Mouse (Mus musculus): ENCODE measurements around the gene Ddx31.
A peak's percentile ranks its signal among the peaks of the same experiment; 100 is the strongest.

Ddx31 gene

DNA sequence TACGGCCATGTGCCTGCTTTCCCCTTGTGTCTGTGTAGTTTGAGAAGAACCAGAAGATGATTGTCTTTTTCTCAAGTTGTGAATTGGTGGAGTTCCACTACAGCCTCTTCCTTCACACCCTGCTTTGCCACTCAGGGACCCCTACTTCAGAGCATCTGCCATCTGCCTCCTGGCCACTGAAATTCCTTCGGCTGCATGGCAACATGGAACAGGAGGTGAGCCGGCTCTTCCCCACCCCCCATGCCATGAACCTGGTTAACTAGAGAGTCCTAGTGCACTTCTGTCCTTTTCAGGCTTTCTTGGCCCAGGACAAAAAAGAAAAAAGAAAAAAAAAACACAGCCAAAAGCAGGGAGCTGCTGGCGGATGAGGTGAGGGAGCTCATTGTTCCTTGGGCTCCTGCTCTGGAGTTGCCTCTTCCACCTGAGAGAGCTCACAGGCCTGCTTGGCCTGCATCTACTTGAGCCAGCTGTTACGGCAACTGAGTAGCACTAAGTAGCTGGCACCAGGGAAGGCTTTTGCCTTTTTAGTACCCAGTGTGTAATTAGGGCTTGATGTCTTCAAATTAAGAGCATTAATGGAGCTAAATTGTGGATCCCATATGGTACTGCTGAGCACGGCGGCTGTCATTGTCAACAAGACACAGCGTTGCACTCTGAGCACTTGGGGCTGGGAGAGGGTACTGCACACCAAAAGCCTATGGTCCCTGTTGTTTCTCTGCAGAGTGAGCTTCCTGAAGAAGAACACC lies 20.6 kb downstream of the Ddx31 start:
- ATAC-seq (ENCODE audit: insufficient number of reproducible peaks, low FRiP score, low TSS enrichment): no peak

DNA sequence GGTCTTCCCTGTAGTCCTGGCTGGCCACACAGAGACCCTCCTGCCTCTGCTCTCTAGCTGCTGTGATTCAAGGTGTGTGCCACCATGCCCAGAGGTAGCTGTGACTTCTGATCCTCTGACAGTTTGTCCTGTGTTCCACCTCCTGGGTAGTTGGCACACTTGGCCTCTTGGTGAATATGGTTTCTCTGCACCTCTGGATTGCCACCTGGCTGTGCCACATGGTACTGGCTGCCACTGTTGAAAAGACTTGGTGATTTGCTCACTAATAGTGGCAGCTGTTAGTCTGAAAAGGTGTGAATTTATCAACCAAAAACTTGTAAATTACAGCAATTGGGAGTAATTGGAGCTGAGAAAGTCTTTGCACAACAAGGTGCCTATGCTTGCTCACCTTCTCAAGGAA lies 23.7 kb downstream of the Ddx31 start:
- no peak for ATAC-seq (ENCODE audit: insufficient number of reproducible peaks, low FRiP score, low TSS enrichment)

DNA sequence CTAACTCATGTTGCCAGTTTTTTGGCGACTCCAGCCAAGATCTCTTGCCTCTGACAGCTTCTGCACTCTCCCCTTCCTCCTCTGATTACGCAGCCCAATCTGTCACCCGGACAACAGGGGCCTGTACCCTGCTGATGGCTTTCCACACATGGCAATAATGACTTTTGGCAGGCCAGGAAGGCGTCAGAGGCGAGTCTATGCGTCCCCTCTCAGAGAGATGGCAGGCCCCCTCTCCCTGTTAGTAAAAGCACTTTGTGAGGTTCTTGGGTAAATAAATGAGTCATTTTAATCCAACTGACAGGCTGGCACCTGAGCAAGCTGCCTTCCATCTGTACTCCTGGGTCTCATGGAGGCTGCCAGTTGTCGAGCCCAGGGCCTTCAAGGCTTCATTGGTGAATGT lies 27.3 kb downstream of the Ddx31 start:
- peak; percentile 80 for ATAC-seq (ENCODE audit: insufficient number of reproducible peaks, low FRiP score, low TSS enrichment)

DNA sequence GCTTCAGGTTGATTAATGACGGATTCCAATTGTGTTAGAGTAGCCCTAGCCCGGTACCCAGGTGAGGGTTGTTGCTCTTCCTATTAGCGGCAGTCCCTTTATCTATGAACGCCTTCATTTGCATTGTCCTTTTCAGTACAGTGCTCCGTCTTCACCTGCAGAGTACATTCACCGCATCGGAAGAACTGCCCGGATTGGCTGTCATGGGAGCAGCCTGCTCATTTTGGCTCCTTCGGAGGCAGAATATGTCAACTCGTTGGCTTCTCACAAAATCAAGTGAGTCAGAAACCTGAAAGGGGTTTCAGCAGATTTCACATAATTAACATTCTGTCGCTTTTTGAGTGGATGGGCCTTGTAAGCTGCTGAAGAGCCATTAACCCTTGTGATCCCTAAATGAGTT lies 35.3 kb downstream of the Ddx31 start:
- no peak for ATAC-seq (ENCODE audit: insufficient number of reproducible peaks, low FRiP score, low TSS enrichment)

DNA sequence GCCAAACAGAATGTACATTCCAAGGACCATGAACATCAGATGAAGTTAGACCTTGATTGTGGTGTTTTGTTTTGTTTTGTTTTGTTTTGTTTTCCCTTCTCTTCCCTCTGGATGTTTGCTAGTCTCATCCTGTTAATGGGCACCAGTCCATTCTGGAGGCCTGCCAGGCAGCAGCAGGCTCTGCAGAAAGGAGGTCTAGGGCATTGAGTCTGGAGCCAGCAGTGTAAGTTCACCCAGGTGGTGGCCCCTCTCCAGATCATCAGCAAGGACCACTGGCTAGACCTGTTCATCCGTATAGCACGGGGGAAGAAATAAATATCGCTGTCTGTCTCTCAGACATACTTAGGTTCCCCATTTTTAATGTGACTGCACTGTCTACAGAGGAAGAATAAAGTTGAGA lies 41.1 kb downstream of the Ddx31 start:
- ATAC-seq (ENCODE audit: insufficient number of reproducible peaks, low FRiP score, low TSS enrichment): no peak

DNA sequence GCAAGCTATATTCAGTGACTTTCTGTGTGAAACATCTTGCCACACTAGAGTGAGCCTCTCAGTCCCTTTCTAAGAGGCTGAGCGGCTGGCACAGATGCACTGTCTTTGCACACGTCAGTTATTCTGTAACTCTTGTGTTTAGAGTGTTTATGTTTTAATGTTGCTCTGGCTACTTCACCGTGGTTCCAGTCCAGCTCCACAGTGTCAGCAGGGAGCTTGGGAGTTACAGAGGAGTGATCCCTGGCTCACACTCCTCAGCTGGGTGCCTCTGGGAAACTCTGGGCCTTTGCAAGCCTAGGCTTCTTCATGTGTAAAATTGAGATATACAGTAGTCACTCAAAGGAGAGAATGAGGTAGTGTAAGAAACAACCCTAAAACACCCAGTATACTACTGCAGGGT lies 41.8 kb downstream of the Ddx31 start:
- no peak for ATAC-seq (ENCODE audit: insufficient number of reproducible peaks, low FRiP score, low TSS enrichment)

DNA sequence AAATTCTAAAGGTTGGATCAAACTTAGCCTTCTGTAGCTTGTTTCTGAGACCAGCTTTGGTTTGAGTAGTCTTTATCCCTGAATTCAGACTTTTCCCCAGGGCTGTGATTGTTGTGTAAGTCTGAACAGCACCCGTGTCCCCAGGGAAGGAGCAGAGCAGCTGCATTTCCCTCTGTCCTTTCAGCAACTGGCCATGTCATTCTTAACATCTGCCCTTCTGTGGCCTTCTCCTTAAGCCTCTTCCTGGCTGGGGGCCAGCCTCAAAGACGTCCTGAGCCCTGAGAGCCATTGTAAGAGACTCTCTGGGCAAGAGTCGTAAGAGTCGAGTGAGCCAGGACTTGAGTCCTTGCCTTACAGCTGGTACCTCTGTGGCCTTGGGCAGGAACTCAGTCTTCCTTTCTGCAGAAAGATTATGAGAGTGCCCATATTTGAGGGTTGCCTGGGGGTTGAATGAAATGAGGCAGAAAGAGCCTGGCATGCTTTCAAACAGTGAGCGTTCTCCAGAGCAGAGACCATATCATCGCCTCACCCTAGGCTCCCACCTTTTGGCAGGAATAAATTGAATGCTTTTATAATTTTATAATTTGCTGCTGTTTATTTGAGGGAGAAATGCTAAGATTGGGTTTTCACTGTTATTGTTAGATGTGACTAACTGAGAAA lies 42.8 kb downstream of the Ddx31 start:
- no peak for ATAC-seq (ENCODE audit: insufficient number of reproducible peaks, low FRiP score, low TSS enrichment)

DNA sequence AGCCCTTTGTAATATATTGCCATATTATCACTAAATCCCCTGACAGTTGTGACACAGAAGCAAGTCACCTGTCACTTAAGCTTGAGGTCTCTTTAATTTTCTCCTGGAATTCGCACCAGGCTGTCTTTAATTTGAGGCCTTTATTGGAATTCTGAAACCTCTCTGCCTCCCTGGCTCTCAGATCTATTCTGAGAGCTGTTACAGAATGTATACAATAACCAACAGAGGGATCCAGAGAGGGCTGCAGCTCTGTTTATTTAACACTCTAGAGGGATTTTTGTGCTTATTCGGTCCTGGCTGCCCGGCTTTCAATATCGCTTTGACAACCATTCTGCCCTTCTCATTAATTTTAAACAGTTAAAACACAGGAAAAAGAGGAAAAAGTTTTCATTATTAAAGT lies 44.7 kb downstream of the Ddx31 start:
- no peak for ATAC-seq (ENCODE audit: insufficient number of reproducible peaks, low FRiP score, low TSS enrichment)

DNA sequence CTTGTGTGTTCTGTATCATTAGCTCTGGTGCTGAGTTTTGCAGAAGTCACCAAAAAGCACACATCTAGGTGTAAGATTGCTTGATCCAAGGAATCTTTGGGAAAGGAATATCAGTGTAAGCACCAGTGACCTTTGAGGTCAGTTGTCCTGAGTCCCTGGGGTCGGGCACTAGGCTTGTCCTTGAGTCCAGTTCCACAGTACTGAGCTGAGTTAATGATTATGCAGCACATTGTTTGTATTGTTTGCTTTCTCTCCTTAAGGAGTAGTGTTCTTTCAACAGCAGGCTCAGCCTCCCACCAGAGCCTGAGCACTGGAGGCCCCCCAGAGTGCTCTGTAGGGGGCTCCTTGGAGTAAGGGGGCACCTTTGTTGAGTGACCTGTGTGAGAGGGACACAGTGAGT lies 52.6 kb downstream of the Ddx31 start:
- no peak for ATAC-seq (ENCODE audit: insufficient number of reproducible peaks, low FRiP score, low TSS enrichment)

DNA sequence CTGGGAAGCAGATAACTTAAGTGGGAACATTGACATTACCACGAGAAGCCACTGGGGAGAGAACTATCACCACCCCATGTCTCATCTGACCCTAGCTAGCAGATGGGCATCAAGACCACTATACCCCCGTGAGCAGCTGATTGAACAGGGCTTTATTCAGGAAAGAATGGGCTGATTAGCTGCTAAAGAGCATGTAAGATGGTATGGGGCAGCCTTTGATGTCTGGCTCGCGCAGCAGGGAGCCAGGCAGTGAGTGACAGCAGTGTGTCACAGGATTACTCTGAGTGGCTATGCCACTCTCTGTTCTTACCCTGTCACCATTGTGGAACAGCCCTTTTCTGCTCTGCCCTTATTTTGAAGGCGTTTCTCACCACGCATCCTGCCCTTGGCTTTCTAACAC lies 53.3 kb downstream of the Ddx31 start:
- ATAC-seq (ENCODE audit: insufficient number of reproducible peaks, low FRiP score, low TSS enrichment): no peak

DNA sequence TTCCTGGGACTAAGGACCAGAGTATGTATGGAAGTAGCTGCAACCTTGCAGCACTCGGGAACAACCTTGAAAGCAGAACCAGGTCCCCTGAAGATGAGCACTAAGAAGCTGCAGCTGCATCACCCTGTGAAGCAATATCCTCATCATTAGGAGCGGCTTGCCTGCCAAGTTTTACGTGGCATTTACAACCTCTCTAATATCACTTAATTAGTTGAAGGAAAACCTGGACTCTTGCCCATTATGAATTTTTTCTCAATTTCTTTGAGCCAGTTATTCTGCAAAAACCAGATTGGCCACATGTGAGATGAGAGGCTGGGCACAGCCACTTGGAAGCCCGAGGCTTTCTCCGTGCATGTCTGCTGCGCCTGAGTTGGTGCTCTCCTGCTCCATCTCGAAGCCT lies 55.7 kb downstream of the Ddx31 start:
- ATAC-seq (ENCODE audit: insufficient number of reproducible peaks, low FRiP score, low TSS enrichment): no peak

DNA sequence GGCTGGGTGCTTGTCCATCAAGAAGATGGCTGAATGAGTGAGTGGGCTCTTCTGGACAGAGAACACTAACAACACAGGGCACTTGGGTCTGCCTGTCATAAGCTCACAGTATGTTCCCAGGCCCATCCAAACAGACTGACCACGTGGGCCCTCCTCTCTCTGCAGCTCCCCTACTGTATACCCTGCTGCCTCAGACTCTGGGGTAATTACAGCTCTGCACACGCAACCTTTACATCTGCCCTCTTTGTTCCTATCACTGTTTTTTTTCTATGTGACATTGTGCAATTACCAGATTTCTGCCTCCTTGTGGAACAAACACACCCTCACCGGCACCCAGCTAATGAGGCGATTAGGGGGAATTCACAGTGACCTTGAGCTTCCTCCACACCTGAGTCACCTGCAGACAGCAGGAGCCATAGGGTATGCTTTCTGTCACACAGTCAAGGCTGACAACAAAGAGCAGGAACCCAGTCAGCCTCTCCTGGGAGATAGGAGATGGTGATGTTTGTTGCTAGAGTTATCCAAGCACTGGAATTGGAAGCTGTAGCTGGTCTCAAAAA lies 57.2 kb downstream of the Ddx31 start:
- ATAC-seq (ENCODE audit: insufficient number of reproducible peaks, low FRiP score, low TSS enrichment): no peak

DNA sequence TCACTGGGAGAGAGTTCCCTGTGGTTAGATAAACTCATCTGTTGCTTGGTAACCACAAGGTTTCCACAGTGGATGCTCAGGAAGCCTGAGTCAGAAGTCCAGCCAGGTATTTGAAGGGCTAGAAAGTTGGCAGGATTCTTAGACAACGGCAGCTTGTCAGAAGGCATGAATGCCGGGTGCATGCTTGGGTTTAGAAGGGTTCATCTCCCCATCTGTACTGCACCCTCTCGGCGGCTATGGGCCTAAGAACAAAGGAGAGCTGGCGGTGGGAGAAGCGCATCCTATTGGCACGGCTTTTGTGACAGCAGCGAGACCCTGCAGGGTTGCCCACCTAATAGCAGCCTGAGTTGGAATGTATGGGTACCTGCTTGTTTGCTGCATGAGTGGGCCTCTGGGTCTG lies 62.1 kb downstream of the Ddx31 start:
- no peak for ATAC-seq (ENCODE audit: insufficient number of reproducible peaks, low FRiP score, low TSS enrichment)

DNA sequence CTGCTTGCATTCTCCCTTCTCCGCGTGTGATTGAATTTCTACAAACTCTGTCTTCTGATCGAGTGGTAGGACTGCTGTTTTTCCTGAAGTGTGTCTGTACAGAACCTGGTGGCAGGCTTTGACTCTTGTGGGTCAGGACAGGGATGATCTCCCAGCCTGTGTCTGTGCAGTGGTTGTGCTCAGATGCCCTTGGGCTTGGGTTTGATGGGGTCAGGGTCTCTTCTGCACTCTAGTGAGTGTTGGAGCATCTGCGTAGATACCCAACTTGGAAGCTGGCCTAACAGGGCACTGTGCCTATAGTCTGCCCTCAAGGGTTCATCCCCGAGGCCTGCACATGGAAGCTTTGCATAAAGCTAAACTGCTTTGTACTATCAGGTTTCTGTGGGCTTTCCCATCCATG lies 63.7 kb downstream of the Ddx31 start:
- ATAC-seq (ENCODE audit: insufficient number of reproducible peaks, low FRiP score, low TSS enrichment): no peak

DNA sequence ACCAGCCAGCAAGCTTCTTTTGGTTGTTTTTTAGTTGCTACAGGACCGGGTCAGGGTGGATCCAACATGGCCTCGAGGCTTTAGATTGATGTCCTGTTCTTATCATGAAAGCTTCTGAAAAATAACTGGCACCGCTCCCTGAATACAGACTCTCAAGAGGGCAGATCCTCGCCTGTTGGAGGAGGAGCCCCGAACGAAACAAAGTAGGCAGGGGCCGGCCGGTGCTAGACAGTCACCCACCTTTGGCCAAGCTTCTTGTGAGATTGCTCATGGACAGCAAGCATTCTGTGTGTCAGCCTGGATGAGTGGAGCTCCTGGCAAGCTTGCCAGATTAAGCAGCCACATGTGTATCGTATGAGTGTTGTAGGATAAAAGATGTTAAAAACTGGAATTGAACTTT lies 64.6 kb downstream of the Ddx31 start:
- ATAC-seq (ENCODE audit: insufficient number of reproducible peaks, low FRiP score, low TSS enrichment): no peak

DNA sequence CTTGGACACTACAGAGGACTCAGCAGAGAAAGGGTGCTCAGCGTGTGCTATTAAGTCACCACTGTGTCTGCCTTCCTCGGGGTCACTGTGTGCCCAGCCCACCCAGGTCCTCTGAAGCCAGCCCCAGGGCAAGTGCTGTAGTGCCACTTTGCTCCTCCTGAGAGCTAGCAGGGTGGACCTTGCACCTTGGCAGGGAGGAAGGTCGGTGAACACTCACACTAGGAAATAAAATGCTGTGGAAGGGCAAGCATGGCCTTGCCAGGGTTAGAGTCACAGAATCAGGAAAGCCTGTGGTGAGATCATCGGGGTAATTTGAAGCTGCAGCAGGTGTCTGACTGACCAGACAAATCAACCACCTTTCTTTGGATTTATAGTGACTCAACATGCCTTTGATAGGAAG lies 65.4 kb downstream of the Ddx31 start:
- no peak for ATAC-seq (ENCODE audit: insufficient number of reproducible peaks, low FRiP score, low TSS enrichment)

DNA sequence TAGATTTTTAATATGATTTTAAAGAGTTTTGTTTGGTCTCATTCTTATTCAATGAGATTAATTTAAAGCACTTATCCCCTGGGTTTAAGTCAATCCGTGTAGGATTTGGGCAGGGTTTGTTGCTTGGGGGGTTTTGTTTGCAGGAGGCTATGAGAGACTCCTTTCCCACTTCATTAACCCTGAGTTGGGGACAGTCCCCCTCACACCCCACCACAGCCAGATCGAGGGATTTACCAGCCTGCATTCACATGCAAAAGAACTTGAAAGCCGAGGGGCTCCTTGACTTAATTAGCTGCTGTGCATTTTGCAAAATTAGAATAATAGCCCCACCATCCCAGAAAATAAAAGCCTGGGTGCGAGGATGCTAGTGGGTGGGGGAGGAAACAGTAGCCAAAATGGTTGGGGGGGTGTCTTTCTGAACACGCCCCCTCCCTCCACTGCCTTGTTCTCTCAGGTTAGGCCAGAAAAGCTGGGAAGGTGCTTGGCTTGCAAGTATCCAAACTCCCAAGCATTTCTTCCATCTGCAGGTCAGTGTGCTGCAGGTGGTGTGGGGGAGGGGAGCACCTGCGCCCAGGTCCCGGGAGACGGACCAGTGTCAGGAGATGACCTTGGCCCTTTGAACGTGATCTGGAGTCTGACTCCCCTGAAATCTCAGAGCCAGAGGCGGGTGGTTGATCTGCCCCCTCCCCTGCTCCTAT lies 67.6 kb downstream of the Ddx31 start:
- no peak for ATAC-seq (ENCODE audit: insufficient number of reproducible peaks, low FRiP score, low TSS enrichment)

DNA sequence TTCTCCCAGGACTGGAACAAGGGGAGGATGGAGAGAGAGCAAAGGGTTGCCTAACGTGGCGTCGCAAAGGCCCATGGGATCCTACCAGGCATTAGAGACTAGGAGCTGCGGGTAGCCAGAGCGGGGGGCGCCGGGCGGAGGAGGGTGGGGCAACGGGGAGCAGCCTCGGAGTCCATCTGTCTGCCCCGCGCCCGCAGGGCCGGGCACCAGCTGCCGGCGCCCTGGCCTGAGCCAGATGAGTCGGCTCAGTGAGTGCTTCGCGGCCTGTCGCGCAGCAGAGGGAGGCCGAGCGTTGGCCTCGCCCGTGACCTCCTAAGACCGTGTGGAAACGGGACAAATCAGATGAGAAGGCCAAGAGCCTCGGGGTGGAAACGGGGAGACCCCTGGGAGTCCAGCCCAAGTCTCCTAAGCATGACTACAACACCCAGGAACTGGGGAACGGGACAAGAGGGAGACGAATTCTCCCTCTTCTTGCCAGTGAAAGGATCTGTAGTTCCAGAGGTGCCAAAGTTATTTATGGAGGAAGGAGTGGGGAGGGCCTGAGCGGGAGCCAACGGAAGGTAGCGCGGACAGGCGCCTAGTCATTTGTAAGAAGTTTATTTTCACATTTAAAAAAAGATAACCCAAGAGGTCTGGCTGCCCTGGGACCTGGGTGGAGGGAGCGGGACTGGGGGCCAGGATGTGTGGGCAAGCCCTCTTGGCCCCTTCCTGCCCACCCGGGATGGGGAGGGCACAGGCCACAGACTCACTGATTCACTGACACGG lies 68.4 kb downstream of the Ddx31 start:
- ATAC-seq (ENCODE audit: insufficient number of reproducible peaks, low FRiP score, low TSS enrichment): no peak

DNA sequence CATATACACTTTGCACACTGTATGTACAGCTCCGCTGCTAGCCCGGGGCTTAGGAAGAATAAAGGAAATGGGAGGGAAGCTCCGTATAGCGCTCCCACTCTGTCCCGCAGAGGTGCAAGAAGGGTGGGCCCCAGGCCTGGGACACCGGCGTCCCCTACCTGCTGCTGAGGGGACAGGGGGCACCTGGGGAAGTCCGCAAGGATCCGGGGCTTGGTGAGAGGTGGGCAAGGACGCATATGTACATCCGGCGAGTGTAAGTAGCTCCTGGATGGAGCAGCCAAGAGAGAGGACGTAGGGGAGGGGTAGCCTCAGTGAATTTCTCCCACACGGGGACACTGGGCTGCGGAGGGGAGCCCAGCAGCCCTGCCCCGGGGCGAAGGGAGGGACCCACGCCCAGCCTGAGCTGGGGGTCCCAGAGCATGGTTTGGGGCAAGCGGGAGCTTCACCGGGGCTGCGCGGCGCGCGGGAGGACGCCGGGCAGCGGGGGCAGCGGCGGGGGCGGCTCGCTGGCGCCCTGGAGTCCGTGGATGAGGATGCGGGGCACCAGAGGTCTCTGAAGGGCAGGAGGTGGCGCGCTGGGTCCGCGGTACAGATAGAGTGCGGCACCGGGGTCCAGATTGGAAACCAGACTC lies 69.1 kb downstream of the Ddx31 start:
- ATAC-seq (ENCODE audit: insufficient number of reproducible peaks, low FRiP score, low TSS enrichment): no peak
